Mouse (Mus musculus): ENCODE data around the gene Gm8890. TPM values are rescaled to one million over a fixed set of nuclear protein-coding genes. Genes with fewer than 3 reads are reported as not detected.
"Not testable (repeated sequence)": the region's sequence is repeated elsewhere in the genome, so short reads cannot be mapped to it uniquely, and the experiment has no call there.

Gene Gm8890
- total RNA-seq (2021) = not detected
- long read RNA-seq, experiment 1 = 0 reads
- long read RNA-seq, experiment 2 = 0 reads

- not testable (repeated sequence) for DNase-seq (ENCODE audit: low spot score in 2 of 2); H3K4me3 ChIP-seq; H3K27ac ChIP-seq
These were observed at the start of gene Gm8890 for GRCm38 (mm10) chr5:11255733-11256132. Gene Gm8890 (plus strand): TSS chr5:11256033.

GRCm38 (mm10) chr5:11256221-11256620 lies 388 bp downstream of the Gm8890 start:
- DNase-seq (ENCODE audit: low spot score in 2 of 2); H3K4me3 ChIP-seq; H3K27ac ChIP-seq: not testable (repeated sequence)

Other genes starting within 250 kb of the Gm8890 start
- not detected for gene Gm8879, start 128.4 kb upstream of the Gm8890 start, total RNA-seq (2021)
- not detected for gene Gm5861, start 73.0 kb upstream of the Gm8890 start, total RNA-seq (2021)
- gene Speer1, start 85.5 kb downstream of the Gm8890 start, total RNA-seq (2021) = not detected
- gene Gm8897, start 160.4 kb downstream of the Gm8890 start, total RNA-seq (2021) = not detected
- gene Gm8906, start 246.7 kb downstream of the Gm8890 start, total RNA-seq (2021) = not detected

All from layer of hippocampus, adult 2 months (tissue).